Mouse (Mus musculus) lung, embryonic 15.5 days (tissue): ENCODE results near the gene Rpp25l. TPM values are rescaled to one million over a fixed set of nuclear protein-coding genes. Genes with fewer than 3 reads are reported as not detected.

Experiments used
- ATAC-seq: fragments of 200-750 bp; cut with Nextera tagmentation; 2 replicates; pipeline ENCODE4 v1.8.0; 2017; ENCODE audit warnings: moderate number of reproducible peaks, borderline replicate concordance; ENCODE audit not compliant: low FRiP score, low TSS enrichment; ENCODE audit errors: extremely low read depth
- H3K27ac ChIP-seq: fragments of 300-500 bp; sonication (generic); 2 replicates; pipeline ENCODE4 v1.5.1; 2015; ENCODE audit warnings: moderate library complexity, mild to moderate bottlenecking, inconsistent platforms
- H3K27me3 ChIP-seq: fragments of 300-500 bp; sonication (generic); 2 replicates; pipeline ENCODE4 v1.6.1; 2015; ENCODE audit warnings: inconsistent platforms
- H3K36me3 ChIP-seq: fragments of 300-500 bp; sonication (generic); 2 replicates; pipeline ENCODE4 v1.6.1; 2015; ENCODE audit warnings: inconsistent platforms
- H3K4me1 ChIP-seq: fragments of 300-500 bp; sonication (generic); 2 replicates; pipeline ENCODE4 v1.6.1; 2015; ENCODE audit warnings: inconsistent platforms
- H3K4me2 ChIP-seq: fragments of 300-500 bp; sonication (generic); 2 replicates; pipeline ENCODE4 v1.6.1; 2015; ENCODE audit warnings: inconsistent platforms, mild to moderate bottlenecking, moderate library complexity
- H3K4me3 ChIP-seq: fragments of 300-500 bp; sonication (generic); 2 replicates; pipeline ENCODE4 v1.5.1; 2015; ENCODE audit warnings: mild to moderate bottlenecking, inconsistent platforms
- H3K9ac ChIP-seq: fragments of 300-500 bp; sonication (generic); 2 replicates; pipeline ENCODE4 v1.6.1; 2015; ENCODE audit warnings: inconsistent platforms
- H3K9me3 ChIP-seq: fragments of 300-500 bp; sonication (generic); 2 replicates; pipeline ENCODE4 v1.6.1; 2016; ENCODE audit warnings: inconsistent platforms
- WGBS: fragments of 180-500 bp; shearing (Covaris S2); methylation state at CpG from one replicate; pipeline ENCODE4 v1.1.7; 2015; 5-methylcytosine and 5-hydroxymethylcytosine counted together
- polyA plus RNA-seq: library from polyadenylated mRNA; unstranded; fragments of >200 nt; fragmentation: Nextera tagmentation; extraction: Ambion mirVana; gene quantifications from 2 replicates; pipeline ENCODE4 v1.2.1, GENCODE M21; 2015

Rpp25l gene
- polyA plus RNA-seq, 1 experiment from 2014 or later = 80.4 TPM

DNA sequence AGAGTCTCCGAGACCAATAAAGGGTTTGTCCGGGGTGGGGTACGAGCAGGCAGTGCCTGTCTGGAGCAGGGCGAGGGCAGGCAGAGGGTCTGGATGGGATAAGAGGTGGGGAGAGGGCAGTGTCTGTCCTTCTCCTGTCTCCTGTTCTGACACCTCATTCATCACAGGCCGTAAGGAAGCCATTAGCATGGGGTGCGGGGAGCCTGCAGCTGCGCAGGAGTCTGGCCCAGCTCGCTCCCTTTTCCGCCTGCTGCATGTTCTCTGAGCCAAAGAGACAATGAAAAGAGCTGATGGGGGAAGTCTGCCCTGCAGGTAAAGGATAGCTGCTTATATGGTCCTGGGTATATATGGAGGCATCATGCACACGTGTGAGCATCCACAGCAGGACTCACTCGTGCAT lies 50.6 kb downstream of the Rpp25l start:
- no peak overlapping the region for H3K9ac ChIP-seq
- H3K36me3 ChIP-seq = 0 out of 2 replicates have a peak, but pooled peaks cover 5% of the 10 kb centered on the region
- H3K4me2 ChIP-seq = no peak overlapping the region
- H3K9me3 ChIP-seq = no peaks in the 10 kb centered on the region
- peaks cover 19% of the 10 kb centered on the region for H3K4me1 ChIP-seq
- H3K27ac ChIP-seq = no peak overlapping the region
- 69% methylated on average over 11 of the region's 11 CpGs for WGBS
- no peak overlapping the region for H3K4me3 ChIP-seq
- ATAC-seq = no peak
- H3K27me3 ChIP-seq = no peaks in the 10 kb centered on the region

Other genes starting within 250 kb of the Rpp25l start
- gene Kif24, start 248.6 kb downstream of the Rpp25l start, polyA plus RNA-seq = 8.2 and 8.3 TPM in 2 replicates
- gene Nudt2, start 248.4 kb downstream of the Rpp25l start, polyA plus RNA-seq = 48.2 and 49.0 TPM in 2 replicates
- 3.5 and 4.2 TPM in 2 replicates for gene AI464131, start 210.5 kb downstream of the Rpp25l start, polyA plus RNA-seq
- 6.4 and 7.3 TPM in 2 replicates for gene 1110017D15Rik, start 196.2 kb downstream of the Rpp25l start, polyA plus RNA-seq
- gene Fam219a, start 144.0 kb downstream of the Rpp25l start, polyA plus RNA-seq = 2.0 and 2.2 TPM in 2 replicates
- gene Dnaic1, start 143.8 kb downstream of the Rpp25l start, polyA plus RNA-seq = 2.9 and 3.3 TPM in 2 replicates
- gene Enho, start 73.2 kb downstream of the Rpp25l start, polyA plus RNA-seq = 8.1 and 9.7 TPM in 2 replicates
- gene Cntfr, start 16.4 kb downstream of the Rpp25l start, polyA plus RNA-seq = 7.8 TPM in 2 replicates
- 131 and 136 TPM in 2 replicates for gene Il11ra1, start 13.5 kb downstream of the Rpp25l start, polyA plus RNA-seq
- 133 and 136 TPM in 2 replicates for gene Dctn3, start 9.6 kb upstream of the Rpp25l start, polyA plus RNA-seq
- not detected in 2 replicates for gene Arid3c, start 17.6 kb upstream of the Rpp25l start, polyA plus RNA-seq
- 29.2 and 30.8 TPM in 2 replicates for gene Galt, start 41.7 kb upstream of the Rpp25l start, polyA plus RNA-seq
- gene Sigmar1, start 42.6 kb upstream of the Rpp25l start, polyA plus RNA-seq = 75.5 and 80.2 TPM in 2 replicates
- 28.8 and 30.5 TPM in 2 replicates for gene Ccl27a, start 60.7 kb upstream of the Rpp25l start, polyA plus RNA-seq
- gene Gm21541, start 190.1 kb upstream of the Rpp25l start, polyA plus RNA-seq = 26.8 and 44.4 TPM in 2 replicates
- gene Gm20878, start 228.0 kb upstream of the Rpp25l start, polyA plus RNA-seq = 1.7 TPM in 2 replicates